Mouse (Mus musculus): ENCODE data around the gene Anks6.

Gene Anks6

GRCm38 (mm10) chr4:46990281-46991015, 66.8 kb downstream of the Anks6 start:
- DNase-seq (ENCODE audit: low spot score in 2 of 2) = no peak

- no peak for DNase-seq (ENCODE audit: low spot score in 2 of 2)
Measured at GRCm38 (mm10) chr4:46989842-46990241, 67.4 kb downstream of the Anks6 start.

DNA sequence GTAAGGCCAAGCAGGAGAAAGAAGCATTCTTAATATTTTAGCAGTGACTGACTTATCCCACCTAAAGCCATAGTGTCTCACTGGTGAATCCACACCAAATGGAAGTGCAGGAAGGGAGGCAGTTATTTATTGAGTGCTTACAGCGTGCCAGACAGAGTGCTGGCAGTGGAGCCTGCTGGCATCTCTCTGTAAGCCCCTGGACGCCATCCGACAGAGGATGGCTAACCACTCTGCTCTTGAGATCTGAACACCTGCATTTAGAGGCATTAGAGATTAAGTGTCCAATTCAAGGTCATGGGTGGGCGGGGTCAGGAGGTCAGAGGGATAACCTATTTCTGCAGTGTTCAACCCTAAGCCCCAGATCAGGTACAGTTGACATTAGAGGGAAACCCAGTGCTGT, 68.4 kb downstream of the Anks6 start:
- DNase-seq (ENCODE audit: low spot score in 2 of 2) = no peak

DNA sequence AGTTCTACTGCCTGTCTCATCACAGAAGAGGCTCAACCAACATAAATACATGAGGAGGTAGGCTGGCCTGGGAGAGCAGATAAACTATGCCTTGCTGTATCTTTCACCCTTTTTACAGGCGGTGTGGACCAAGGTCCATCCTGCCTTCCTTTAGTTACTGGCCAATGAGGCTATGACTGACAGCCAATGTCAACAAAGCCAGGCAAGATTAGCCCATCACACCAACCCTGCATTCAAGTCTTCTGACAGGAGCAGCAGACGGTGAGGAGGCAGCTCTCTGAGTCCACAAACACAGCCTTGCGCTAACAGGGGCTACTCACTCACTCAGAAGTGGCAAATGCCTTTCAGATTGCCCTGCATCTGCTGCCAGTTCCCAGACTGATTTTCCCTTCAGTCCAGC, 69.0 kb downstream of the Anks6 start:
- no peak for DNase-seq (ENCODE audit: low spot score in 2 of 2)

- no peak for DNase-seq (ENCODE audit: low spot score in 2 of 2)
Measured at GRCm38 (mm10) chr4:46987809-46988208, 69.4 kb downstream of the Anks6 start.

DNA sequence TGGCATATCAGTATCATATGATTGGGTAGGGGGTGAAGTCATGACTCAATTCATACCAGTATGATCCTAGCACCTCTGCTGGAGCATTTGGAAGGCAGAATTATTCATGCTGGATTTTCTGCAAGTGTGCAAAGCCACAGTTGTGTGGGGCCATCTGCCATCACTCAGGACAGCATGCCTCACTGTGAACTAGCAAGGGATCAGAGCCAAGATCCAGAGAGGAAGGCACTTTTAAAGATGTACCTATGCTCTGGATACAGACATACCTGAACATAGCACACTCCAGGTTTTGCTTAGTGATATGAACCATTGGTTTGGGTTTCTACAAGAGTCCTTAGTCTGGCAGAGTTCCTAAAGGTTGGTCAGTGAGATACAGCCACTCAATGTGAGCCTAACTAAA, 71.2 kb downstream of the Anks6 start:
- no peak for DNase-seq (ENCODE audit: low spot score in 2 of 2)

DNA sequence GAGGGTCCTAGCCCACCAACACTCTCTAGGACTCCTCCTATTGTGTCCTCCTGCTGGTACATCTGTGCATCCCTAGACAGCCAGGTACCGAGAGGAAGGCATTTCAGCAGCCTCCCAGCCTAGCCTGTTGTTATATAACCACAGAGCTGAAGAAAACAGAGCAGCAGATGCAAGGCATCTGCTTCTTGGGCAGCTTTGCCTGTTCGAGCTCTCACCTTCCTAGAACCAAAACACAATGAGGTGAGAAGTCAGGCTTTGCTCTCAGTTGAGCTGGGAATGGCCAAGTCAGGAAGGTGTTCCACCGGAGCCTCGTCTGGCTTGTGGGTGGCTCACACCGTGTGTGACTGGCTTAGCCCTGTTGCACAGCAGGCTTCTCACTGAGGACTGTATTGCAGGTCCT, 74.3 kb downstream of the Anks6 start:
- DNase-seq (ENCODE audit: low spot score in 2 of 2) = no peak

GRCm38 (mm10) chr4:46982094-46982493, 75.1 kb downstream of the Anks6 start:
- no peak for DNase-seq (ENCODE audit: low spot score in 2 of 2)

- DNase-seq (ENCODE audit: low spot score in 2 of 2) = no peak
Measured at GRCm38 (mm10) chr4:46978371-46978770, 78.9 kb downstream of the Anks6 start.

GRCm38 (mm10) chr4:46977161-46977560, 80.1 kb downstream of the Anks6 start:
- no peak for DNase-seq (ENCODE audit: low spot score in 2 of 2)

- DNase-seq (ENCODE audit: low spot score in 2 of 2) = no peak
Measured at GRCm38 (mm10) chr4:46976671-46977071, 80.6 kb downstream of the Anks6 start.

DNA sequence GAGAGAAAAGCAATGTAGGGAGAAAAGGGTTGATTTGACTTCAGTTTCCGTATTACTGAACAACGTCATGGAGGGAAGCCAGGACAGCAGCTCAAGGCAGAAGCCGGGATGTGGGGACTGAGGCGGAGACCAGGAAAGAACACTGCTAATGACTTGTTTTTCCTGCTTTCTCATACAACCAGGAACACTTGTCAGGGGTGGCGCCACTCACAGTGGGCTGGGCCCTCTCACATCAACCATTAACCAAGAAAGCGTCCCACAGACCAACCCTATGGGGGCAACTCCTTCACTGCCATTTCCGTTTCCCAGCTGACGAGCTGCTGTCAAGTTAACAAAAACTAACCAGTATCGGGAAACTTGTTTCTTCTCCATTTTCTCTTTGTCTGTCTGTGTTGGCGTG, 83.9 kb downstream of the Anks6 start:
- no peak for DNase-seq (ENCODE audit: low spot score in 2 of 2)

DNA sequence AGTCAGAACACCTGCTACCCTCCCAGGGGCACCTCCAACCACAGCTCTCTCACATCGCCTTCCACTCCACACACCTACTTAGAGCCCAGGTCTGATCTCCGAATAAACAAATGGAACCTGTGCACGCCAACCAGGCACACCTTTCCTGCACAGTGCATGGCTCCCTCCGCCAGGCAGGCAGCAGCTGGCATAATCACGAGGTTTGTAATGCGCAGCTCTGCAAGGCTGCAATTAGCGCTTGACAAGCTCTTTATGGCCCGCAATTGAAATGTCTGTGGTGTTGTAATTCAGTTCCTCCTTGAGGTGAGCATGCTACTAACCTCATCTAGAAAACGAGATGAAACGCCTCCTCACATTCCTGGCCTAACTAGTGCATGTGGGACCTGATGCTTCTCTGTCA, 89.2 kb downstream of the Anks6 start:
- DNase-seq (ENCODE audit: low spot score in 2 of 2) = no peak

GRCm38 (mm10) chr4:46966551-46966950, 90.7 kb downstream of the Anks6 start:
- no peak for DNase-seq (ENCODE audit: low spot score in 2 of 2)
